Mouse (Mus musculus) brain, embryonic 18.5 days (tissue): ENCODE results near the gene Nectin1.

Experiments used
- DNase-seq: peaks from one replicate; pipeline ENCODE4 v3.0.0-alpha.2; 2012; ENCODE audit warnings: low read depth, low spot score

Nectin1 gene

DNA sequence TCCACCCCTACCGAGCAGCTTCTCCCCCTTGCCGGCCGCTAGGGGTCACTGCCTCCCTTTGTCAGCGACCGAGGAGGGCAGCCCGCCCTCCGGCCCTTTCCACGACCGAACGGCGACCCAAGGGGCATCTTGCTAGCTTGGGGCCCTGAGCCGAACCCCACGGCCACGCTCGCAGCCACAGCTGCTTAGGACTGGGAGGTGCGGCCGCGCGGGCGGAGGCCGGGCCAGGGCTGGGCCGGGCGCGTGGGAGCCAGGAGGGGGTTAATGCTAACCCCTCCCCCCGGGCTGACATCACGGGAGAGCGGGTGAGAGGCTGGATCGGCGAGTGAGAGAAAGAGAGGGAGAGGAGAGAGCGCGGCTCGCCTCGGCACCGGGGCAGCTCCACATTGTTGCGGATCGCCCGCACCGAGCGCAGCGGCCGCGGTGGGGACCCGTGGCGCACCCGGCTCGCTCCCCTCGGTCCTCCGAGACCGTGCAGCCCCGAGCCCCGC is at the start of gene Nectin1:
Nectin1 (plus strand) TSS at position 338 of the 491 bp plus-strand sequence.
- DNase-seq = peak; percentile 79

DNA sequence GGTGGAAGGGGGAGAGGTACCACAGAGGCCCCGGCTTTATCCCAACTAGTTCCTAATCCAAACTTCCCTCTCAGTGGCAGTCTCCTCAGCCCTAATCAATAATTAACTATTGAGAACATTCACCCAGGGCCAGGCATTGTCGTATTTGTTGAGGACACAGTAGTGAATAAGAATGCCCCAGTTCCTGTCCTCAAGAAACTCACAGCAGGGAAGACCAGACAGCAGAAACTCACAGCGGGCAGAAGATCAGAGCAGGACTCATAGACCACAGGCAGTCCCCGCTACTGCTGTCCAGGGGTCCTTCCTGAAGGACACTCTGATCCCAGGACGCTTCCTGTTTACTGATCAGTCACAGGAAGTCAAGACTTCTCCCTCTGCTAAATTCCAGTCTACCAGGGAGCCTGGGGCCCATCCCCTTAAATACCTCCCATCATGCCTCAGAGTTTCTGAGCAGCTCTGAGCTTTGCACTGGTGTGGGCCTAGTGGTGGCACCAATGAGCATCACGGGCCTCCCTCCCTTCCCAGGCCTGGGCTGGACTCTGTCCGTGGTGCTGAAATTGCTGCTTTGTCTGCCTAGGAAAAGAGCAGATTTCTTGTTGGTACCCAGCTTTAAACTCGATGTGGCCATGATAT is 45.6 kb upstream of the Nectin1 start:
- DNase-seq = no peak

DNA sequence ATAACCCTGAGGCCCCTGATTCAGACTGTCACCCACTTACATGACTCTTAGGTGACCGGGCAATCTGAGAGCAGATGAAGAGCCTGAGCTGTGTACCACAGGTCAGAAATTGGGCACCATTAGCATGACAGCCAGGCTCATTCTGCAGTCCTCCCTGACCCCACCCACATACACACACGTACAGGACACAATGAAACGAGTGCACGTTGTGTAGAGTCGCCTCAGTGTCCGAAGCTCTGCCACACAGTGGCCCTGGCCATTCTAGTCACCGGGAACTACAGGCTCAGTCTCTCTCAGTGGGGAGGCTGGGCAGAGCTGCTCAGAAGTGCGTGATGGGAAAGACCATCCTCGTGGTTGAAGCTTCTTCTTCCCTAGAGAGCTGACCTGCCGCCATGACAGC is 44.9 kb upstream of the Nectin1 start:
- DNase-seq = no peak

DNA sequence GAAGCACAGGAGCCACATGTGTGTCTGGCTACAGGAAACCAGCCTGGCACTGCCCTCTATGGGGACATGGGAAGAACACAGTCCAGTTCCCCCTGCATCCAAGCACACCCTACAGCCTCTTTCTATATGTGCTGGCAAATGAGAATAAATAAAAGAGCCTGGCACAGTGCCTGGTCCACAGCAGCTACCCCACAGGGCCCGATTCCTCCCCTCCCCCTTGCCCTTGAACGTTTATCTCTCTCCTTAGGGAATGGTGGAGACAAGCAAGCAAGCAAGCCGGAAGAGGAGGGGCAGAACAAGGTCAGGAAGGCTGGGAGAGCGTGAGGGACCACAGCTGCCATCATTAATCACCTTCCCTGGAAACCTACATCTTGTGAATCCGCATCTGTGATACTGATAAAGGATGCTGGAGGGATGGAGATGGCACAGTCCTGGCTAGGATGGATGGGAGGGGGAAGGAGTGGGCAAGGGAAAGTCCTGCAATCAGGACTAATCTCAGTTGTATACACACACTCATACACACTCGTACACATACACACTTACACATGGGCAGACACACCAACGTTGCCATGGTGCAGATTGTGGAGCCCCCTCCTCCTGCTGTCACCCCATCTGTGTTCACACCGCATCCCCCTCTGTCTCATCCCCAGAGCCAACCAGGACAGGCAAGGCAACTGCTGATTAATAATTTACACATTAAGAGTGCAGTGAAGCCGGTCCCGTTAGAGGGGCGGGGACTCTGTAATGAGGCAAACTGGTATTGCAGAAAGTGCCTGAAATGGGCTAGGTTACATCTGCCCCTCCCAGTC is 44.2 kb upstream of the Nectin1 start:
- peak; percentile 51 for DNase-seq

DNA sequence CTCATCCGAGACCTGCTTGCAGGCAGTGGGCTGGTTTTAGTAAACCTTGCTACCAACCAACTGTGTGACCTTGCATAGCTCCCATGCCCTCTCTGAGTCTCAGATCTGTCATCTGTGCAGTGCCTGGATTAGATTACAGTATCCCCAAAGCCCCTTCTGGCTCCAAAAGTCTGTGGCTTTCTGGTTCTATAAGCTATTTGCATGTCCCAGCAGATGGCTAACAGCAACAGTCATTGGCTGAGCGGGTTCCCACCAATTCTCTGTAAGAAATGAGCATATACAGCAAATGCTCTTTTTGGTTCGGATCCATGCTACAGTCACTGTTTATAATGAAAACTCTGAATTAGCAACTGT is 43.6 kb upstream of the Nectin1 start:
- DNase-seq = peak; percentile 78

DNA sequence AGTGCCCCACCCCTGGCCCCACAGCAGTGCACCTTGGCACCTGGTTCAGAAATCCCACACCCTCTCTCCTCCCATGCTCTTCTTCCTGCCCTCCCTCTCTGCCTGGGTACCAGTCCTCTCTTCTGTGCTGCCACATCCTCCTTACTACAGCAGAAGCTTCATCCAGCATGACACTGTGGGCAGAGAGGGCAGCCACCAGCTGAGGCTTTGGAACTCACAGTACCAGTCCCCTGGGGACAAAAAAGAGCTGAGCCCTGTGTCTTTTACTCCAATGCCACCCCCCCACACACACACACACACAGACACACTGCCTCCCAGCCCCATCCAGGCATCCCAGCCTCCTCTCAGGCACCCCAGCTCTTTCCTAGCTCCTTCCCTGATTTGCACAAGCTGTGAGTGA is 42.0 kb upstream of the Nectin1 start:
- DNase-seq = no peak

DNA sequence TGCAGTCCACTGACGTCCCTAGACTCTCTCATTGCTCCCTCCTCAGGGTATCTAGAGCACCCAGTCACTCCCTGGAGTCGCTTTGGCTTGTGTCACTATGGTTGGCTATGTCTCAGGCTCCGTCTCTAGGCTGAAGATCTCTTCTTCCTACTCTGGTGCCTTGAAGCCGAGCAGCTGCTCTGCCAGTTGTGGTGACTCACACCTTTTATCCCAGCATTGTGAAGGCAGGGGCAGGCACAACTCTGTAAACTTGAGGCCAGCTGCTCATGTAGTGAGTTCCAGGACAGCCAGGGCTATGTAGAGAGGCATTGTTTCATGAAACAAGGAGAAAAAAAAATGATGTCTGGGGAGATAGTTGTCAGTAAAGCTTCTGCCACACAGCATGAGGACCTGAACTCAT is 36.2 kb upstream of the Nectin1 start:
- no peak for DNase-seq

DNA sequence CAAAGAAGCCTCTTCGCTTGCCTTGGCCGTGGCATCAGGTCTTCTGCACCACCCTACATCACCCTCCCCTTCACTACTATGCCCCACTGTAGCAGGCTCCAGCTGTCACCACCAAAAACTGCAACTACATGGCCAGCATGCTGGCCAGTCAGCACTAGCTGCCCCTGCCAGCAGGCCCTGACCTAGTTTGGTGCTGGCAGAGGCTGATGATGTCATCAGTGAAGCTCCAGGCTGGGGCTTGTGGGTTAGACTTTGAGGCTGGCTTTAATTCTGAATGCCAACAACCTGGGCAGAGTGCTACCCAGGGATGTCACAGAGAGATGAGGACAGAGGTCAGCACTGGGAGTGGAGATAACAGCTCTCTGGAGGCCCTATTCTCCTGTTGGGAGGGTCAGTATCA is 35.1 kb upstream of the Nectin1 start:
- DNase-seq = no peak

DNA sequence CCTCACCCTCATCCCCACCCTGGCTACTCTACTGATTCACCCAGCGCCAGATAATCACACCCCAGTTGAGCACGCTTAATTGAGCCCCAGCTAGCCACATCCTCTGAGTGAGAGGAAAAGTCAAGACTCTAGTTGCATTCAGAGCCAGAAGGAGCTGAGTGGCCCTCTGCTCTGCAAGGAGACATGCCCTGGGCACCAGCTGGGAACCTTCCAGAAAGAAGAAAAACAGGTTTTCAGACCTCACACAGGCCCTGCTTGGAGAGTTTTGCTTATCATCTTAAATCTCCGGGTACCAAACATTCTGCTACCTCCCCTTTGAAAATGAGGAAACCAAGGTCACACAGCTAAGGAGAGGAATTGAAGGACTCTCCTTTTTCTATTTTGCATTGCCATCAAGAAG is 30.4 kb upstream of the Nectin1 start:
- DNase-seq = no peak

DNA sequence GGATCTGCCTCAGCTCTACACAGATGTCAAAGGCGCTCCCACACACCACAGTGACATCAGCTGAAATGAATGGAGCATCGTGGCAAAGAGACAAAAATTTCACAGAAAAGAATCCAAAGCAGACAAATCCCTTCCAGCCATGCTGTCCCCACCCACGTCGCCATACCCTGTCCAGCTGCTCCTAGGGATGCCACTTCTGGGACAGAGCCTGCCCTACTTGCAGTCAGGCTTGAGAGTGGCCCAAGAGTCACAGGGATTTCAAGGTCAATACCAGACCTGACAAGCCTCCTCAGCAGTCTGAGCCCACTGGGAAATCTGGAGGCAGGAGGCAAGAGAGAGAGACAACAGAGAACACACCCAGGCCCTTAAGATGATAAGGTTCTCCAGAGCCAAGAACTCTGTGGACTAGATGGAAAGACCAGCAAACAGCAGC is 24.4 kb upstream of the Nectin1 start:
- DNase-seq = no peak

DNA sequence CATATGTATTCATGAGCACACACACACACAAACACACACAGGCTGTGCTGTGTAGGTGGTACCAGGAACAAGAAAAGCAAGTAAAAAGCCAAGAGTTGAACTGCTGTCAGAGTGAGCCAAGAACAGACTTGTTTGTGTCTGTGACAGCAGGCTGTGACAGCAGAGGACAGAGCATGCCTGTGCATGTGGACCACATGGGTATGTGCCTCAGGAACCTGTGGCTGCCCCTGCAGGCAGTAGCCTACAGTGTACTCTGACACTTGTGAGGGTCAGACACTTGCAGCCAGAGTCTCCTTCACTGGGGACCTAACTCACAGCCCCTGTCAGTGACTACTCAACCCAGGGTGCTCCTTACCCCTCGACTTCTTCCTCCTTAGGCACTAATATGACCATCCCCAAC is 23.7 kb upstream of the Nectin1 start:
- no peak for DNase-seq

DNA sequence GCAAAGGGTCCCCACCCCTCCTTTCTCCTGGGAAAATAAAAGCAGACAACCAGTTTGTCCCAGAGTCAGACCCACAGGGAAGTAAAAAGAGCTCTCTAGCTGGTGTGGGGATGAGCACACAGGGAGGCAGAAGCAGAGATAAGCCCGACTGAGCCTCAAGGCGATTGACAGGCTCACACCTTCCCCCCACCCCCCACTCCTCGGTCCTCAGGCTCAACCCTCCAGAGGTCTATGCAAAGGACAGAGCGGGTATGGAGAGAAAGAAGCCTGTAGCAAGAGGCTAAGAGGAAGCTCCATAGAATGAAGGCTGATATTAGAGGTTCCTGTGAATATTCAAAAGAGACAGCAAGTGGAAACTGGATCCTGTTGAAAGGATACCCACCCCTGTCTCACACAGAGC is 19.7 kb upstream of the Nectin1 start:
- no peak for DNase-seq

DNA sequence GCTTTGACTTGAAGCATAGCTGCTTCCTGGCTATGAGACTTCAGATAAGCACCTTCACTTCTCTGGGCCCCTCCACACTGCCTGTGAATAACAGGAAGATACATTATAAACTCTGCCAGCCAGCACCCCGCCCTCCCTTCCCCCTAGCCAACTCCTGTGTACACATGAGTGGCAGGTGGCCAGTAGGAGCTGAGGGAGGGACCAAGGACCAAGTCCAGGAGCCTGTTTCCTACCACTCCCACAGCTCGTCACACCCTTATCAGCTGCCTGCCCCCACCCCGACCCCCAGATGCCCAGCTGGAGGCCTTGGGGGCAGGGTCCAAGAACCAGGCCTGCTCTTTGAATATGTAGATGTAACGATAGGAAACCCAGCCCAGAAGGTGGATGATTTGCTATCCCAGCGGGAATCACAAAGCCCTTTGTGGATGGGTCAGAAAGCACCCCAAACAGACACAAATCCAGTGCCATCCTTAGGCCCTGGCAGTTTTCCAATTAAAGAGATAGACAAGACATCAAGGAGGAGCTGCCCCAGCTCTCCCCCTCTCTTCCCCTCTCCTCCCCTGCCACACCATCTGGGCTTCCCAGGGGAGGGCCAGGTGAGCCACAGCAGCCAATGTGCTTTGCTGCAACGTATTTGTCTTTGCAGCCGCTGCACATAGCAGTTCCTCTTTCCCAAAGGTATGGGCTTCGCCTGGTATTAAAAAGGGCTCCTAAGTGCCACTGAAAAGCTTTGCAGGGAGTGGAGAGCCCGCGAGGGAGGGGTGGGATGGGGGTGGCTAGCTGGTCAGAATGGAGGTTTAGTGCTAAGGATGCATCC is 14.1 kb upstream of the Nectin1 start:
- DNase-seq = no peak

DNA sequence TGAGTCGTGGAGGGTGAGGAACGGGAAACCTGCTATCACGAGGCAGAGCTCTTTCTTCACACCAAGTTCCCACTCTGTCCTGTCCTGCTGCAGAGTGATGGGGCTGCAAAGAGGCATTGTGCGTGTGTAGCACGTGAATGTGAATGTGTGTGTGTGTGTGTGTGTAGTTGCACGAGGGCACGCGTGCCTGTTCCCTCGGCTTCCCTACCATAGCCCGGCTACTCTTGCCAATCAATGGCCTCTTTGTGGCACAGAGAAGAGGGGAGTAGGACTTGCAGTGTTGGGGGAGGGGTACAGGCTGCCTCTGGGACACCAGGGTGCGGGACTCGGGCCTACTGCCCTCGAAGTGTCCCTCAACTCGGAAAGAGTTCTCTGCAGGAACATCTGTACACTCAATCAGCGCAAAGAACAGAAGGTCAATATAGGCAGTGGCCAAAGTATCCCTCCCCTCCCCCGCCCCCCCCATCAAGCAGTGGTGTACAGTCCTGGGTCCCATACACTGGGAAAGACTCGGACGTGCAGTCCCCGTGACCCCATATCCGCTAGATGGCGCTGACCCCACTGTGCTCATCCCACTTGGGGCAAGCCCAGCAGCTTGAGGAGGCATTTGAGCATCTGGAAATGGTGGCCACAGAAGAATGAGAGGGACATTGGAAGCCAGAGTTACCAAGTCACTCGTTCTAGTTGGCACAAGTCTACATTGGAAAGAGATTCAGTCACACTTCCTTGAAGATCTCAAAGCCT is 13.3 kb upstream of the Nectin1 start:
- DNase-seq = no peak

DNA sequence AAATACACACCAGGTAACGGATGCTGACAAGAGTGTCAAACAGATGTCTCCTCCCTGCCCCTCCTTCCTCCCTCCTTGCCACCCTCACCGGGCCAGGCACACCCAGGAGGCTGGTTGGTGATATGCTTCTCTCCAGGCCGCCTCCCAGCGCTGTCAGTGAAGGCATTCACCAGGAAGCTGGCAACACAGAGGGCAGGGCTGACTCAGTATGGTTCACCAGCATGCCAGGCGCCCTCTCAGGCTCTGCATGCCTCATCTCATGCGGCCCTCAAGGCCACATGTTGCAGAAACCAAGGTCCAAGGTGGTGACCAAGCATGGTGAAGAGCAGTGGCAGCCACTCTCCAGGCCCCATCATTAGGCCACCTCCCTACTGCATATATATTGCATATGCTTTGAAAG is 11.9 kb upstream of the Nectin1 start:
- no peak for DNase-seq

DNA sequence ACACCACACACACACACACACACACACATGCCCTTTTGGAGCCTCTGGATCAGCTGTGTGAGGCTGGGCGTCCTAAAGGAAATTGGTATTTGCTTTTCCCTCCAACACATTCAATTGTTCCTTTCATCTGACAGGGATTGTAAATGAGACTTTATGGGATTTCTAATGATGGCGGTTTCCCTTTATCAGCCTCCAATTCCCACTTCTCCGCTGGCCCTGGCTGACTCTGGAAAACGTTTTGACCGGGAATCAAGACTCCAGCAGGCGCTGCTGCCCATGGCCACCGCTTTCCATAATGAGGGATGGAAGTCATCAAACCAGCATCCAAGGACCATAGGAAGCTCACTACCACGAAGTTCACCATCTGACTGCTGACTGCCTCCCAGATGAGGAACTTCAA is 11.1 kb upstream of the Nectin1 start:
- no peak for DNase-seq

DNA sequence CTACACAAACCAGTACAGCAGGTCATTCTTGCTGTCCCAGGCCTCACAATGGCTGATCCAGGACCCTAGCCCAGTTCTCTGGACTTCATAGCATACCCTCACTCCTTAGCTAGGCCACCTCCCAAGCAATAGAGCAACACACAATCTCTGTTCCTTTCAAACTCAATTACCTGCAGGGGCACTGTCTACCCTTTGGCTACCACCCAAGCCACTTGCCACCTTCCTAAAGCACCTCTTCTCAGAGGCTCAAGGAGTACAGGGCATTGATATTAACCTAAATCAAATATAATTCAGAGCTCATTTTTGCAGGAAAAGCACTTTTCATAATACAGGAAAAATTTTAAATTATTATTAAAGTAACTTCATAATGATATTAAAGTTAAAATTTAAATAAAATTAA is 8.8 kb upstream of the Nectin1 start:
- no peak for DNase-seq

DNA sequence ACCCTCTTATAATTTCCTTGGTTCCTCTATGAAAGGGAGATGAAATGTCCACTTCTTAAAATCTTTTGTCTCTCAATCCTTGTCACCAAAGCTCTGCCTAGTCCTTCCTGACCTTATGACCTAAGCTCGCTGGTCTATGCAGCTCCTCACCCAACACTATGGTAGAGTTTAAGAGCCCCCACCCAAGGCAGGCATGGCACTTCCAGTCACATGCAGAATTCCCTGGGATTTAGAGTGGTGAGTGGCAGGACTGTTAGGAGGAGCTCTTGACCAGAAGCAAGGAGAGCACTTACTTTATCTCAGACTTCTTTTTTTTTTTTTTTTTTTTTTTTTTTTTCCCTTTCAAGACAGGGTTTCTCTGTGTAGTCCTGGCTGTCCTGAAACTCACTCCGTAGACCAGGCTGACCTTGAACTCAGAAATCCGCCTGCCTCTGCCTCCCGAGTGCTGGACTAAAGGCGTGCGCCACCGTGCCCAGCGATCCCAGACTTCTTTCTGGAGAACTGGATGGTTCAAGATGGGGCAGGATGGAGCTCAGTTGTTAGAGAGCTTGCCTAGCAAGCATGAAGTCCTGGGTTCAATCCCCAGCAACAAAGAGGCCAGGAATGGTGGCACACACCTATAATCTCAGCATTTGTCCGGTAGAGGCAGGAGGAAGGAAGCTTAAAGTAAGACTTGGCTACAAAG is 7.6 kb upstream of the Nectin1 start:
- DNase-seq = no peak

DNA sequence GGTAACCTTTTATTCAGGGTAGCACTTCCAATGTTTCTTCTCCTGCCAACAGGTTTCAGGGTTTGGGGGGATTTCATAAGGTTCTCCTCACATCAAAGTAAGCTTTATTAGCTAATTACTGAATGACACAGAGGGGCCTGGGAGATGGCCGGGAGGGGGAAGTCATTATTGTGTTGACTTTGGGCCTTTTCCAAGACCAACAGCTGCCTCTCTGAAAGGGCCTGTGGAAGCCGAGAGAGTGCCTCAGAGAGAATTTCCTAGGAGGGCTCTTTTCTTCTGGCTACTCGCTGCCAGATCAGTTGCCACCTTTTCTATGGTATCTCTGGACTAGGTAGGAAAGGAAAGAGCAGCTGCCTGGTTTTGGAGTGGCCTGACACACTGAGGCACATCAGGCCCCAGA is 6.5 kb upstream of the Nectin1 start:
- no peak for DNase-seq

DNA sequence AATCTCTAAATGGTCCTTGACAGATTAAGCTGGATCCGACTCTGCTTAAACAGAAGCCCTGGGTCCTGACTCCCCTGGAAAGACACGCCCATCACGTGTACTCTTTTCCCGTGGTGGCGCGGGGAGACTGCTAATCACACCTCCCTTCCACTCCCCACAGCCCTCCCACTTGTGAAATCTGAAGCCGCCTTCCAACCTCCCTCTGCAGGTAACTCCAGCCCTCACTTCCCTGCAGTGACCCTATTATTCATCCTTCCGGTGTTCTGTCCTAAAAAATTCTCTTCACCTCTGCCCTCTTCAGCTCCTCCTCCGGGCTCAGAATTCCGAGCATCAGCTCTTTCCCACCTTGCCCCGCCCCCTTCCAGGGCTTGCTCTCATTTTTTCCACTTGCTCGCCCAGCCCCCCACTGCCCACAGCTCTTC is 5.9 kb upstream of the Nectin1 start:
- DNase-seq = no peak

DNA sequence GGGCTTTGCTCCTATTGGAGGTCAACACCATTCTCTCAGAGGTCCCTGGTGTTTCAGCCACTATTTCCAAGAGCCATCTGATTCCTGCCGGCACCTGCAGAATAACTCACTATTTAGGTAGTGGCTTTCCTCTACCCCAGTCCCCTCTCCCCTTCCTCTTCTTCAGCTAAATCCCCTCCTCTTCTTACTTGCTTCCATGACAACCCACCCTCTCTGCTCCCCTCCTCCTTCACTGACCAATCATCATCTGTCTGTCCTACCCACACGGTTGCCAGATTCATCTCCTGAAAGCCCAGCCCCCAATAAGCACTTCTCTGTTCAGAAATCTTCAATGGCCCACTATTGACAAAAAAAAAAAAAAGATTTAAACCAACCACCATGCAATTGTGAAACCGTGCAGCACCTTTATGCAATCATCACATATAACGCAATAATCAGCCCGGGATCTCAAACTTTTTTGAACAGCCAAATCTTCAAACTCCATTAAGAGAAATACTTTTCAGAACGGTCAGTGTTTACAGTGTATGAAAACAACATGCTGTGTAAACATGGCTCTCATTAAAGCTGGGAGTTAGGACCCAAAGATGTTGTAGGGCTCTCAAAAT is 5.2 kb upstream of the Nectin1 start:
- no peak for DNase-seq
